Mouse (Mus musculus) neural tube, embryonic 13.5 days (tissue): ENCODE measurements around the gene Parp16. TPM values are rescaled to one million over a fixed set of nuclear protein-coding genes. Genes with fewer than 3 reads are reported as not detected.

Experiments
- ATAC-seq: fragments of 200-750 bp; cut with Nextera tagmentation; 2 replicates; pipeline ENCODE4 v1.8.0; 2017; ENCODE audit warnings: low read depth, mild to moderate bottlenecking, moderate TSS enrichment, moderate library complexity
- H3K27ac ChIP-seq: fragments of 300-500 bp; sonication (generic); replicated peaks from 2 replicates; pipeline ENCODE4 v1.5.1; 2015; ENCODE audit warnings: moderate library complexity, mild to moderate bottlenecking, inconsistent platforms
- H3K27me3 ChIP-seq: fragments of 300-500 bp; sonication (generic); 2 replicates; pipeline ENCODE4 v1.6.1; 2015; ENCODE audit warnings: mild to moderate bottlenecking, inconsistent platforms
- H3K36me3 ChIP-seq: fragments of 300-500 bp; sonication (generic); 2 replicates; pipeline ENCODE4 v1.6.1; 2015; ENCODE audit warnings: mild to moderate bottlenecking, inconsistent platforms
- H3K4me1 ChIP-seq: fragments of 300-500 bp; sonication (generic); replicated peaks from 2 replicates; pipeline ENCODE4 v1.6.1; 2015; ENCODE audit warnings: inconsistent platforms
- H3K4me2 ChIP-seq: fragments of 300-500 bp; sonication (generic); 2 replicates; pipeline ENCODE4 v1.6.1; 2015; ENCODE audit warnings: inconsistent platforms, mild to moderate bottlenecking, moderate library complexity
- H3K4me3 ChIP-seq: fragments of 300-500 bp; sonication (generic); 2 replicates; pipeline ENCODE4 v1.5.1; 2015; ENCODE audit warnings: mild to moderate bottlenecking, inconsistent platforms
- H3K9ac ChIP-seq: fragments of 300-500 bp; sonication (generic); 2 replicates; pipeline ENCODE4 v1.6.1; 2015; ENCODE audit warnings: moderate library complexity, mild to moderate bottlenecking, inconsistent platforms
- H3K9me3 ChIP-seq: fragments of 300-500 bp; sonication (generic); 2 replicates; pipeline ENCODE4 v1.6.1; 2016; ENCODE audit warnings: inconsistent platforms
- WGBS: fragments of 180-500 bp; shearing (Covaris S2); methylation state at CpG from one replicate; pipeline ENCODE4 v1.1.7; 2015; 5-methylcytosine and 5-hydroxymethylcytosine counted together
- polyA plus RNA-seq: library from polyadenylated mRNA; unstranded; fragments of >200 nt; fragmentation: Nextera tagmentation; extraction: Ambion mirVana; gene quantifications from 2 replicates; pipeline ENCODE4 v1.2.1, GENCODE M21; 2015

The Parp16 gene
- polyA plus RNA-seq, 1 experiment from 2014 or later, result 5.4 TPM

DNA sequence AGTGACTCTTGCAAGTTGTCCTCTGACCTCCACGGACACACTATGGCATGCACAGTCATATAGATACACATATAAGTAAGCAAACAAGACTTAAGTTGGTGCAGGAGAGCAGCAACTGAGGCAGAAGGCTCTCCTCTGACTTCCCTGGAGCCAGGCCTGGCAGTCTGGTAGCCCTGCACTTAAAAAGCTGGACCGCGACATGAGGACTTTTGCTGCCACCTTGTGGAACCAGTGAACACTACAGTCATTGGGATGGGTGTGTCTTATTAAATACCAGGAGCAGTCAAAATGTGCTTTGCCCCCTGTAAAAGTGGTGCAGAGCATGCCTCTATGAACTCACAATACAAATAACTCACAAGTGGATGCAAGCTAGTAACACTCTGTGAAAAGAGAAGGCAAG, 6.6 kb upstream of the Parp16 start:
- peak; percentile 55 for ATAC-seq
- Histone ChIP-seq H3K9ac (no peak overlapping the region), H3K9me3 (no peaks in the 10 kb centered on the region), H3K27me3 (no peaks in the 10 kb centered on the region), H3K4me3 (no peak overlapping the region), H3K27ac (no peak overlapping the region), H3K4me1 (peaks cover 20% of the 10 kb centered on the region), H3K4me2 (no peak overlapping the region), H3K36me3 (peaks cover 25% of the 10 kb centered on the region)
- WGBS, result 3% methylated on average over 3 of the region's 3 CpGs

DNA sequence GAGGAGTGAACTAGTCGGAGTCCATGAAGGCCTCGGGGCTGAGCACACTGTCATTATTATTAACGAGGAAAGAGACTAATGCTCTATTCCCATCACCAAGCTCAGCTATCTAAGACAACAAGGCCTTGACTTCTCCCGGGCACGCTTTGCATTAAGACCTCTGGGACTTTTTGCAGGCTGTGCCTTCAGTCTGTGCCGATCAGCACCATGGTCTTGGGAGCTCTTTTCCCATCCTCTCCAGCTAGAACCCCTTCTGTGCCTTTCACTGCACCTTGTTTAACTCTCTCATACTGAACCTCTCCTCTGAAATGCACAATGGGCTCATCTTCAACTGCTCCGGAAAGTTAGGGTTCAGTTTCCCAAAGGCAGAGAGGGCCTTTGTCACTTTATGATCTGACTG, 4.8 kb upstream of the Parp16 start:
- no peaks in the 10 kb centered on the region for H3K9me3 ChIP-seq
- no peak overlapping the region for H3K4me3 ChIP-seq
- H3K4me2 ChIP-seq, result no peak overlapping the region
- H3K9ac ChIP-seq, result no peak overlapping the region
- 0 out of 2 replicates have a peak overlapping the region, but pooled peaks have one; percentile 28 for H3K27ac ChIP-seq
- 28% methylated on average over 7 of the region's 7 CpGs for WGBS
- peaks cover 9% of the 10 kb centered on the region for H3K36me3 ChIP-seq
- peaks cover 27% of the 10 kb centered on the region for H3K4me1 ChIP-seq
- H3K27me3 ChIP-seq, result no peaks in the 10 kb centered on the region
- no peak for ATAC-seq

GRCm38 (mm10) chr9:65191389-65191754, 3.8 kb upstream of the Parp16 start:
- 0 out of 2 replicates have a peak overlapping the region, but pooled peaks have one; percentile 30 for H3K27ac ChIP-seq
- no peak for ATAC-seq
- H3K27me3 ChIP-seq, result no peaks in the 10 kb centered on the region
- no peak overlapping the region for H3K9ac ChIP-seq
- 18% methylated on average over 2 of the region's 2 CpGs for WGBS
- H3K4me1 ChIP-seq, result peaks cover 38% of the 10 kb centered on the region
- H3K4me2 ChIP-seq, result no peak overlapping the region
- no peaks in the 10 kb centered on the region for H3K36me3 ChIP-seq
- no peaks in the 10 kb centered on the region for H3K9me3 ChIP-seq
- H3K4me3 ChIP-seq, result no peak overlapping the region

GRCm38 (mm10) chr9:65191755-65192469, 3.2 kb upstream of the Parp16 start:
- 0 out of 2 replicates have a peak overlapping the region, but pooled peaks have one; percentile 30 for H3K27ac ChIP-seq
- 11% methylated on average over 8 of the region's 8 CpGs for WGBS

GRCm38 (mm10) chr9:65193214-65193613, 1.9 kb upstream of the Parp16 start:
- H3K4me2 ChIP-seq, result no peak overlapping the region
- no peak overlapping the region for H3K27ac ChIP-seq
- H3K9me3 ChIP-seq, result no peaks in the 10 kb centered on the region
- H3K4me1 ChIP-seq, result peaks cover 44% of the 10 kb centered on the region
- H3K9ac ChIP-seq, result no peak overlapping the region
- no peaks in the 10 kb centered on the region for H3K27me3 ChIP-seq
- H3K36me3 ChIP-seq, result no peaks in the 10 kb centered on the region
- WGBS, result 74% methylated on average over 12 of the region's 12 CpGs
- H3K4me3 ChIP-seq, result no peak overlapping the region
- ATAC-seq, result no peak

More at GRCm38 (mm10) chr9:65191755-65192469, 3.2 kb upstream of the Parp16 start:
- no peaks in the 10 kb centered on the region for H3K9me3 ChIP-seq
- H3K9ac ChIP-seq, result no peak overlapping the region
- no peak for ATAC-seq
- no peaks in the 10 kb centered on the region for H3K36me3 ChIP-seq
- H3K4me2 ChIP-seq, result no peak overlapping the region
- no peaks in the 10 kb centered on the region for H3K27me3 ChIP-seq
- peaks cover 40% of the 10 kb centered on the region for H3K4me1 ChIP-seq
- H3K4me3 ChIP-seq, result no peak overlapping the region

DNA sequence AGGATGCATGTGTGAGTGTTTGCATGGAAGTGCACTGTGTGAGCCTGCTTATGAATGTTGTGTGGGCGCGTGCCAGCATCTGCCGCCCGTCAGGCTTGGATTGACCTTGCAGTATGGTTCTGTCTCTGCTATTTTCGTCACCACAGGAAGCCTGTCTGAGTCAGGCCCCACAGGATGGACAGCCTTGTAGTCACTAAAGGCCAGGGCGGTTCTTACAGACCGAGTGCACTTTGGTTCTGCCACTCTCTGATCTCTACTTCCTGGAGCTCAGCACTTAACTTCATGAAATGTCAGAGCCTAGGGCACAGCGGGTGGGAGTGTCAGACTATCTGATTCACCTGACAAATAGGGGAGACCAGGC, 448 bp downstream of the Parp16 start:
- H3K4me3 ChIP-seq, result no peak overlapping the region
- no peaks in the 10 kb centered on the region for H3K27me3 ChIP-seq
- H3K4me2 ChIP-seq, result peak overlapping the region; percentile 41; the same call in 1 of the 2 replicates
- 49% methylated on average over 8 of the region's 8 CpGs for WGBS
- H3K27ac ChIP-seq, result peak overlapping the region; percentile 85
- H3K9ac ChIP-seq, result peak overlapping the region; percentile 46; the same call in 1 of the 2 replicates
- peaks cover 44% of the 10 kb centered on the region for H3K4me1 ChIP-seq
- H3K9me3 ChIP-seq, result no peaks in the 10 kb centered on the region
- no peaks in the 10 kb centered on the region for H3K36me3 ChIP-seq
- peak; percentile 4; the same call in 1 of the 2 replicates for ATAC-seq

DNA sequence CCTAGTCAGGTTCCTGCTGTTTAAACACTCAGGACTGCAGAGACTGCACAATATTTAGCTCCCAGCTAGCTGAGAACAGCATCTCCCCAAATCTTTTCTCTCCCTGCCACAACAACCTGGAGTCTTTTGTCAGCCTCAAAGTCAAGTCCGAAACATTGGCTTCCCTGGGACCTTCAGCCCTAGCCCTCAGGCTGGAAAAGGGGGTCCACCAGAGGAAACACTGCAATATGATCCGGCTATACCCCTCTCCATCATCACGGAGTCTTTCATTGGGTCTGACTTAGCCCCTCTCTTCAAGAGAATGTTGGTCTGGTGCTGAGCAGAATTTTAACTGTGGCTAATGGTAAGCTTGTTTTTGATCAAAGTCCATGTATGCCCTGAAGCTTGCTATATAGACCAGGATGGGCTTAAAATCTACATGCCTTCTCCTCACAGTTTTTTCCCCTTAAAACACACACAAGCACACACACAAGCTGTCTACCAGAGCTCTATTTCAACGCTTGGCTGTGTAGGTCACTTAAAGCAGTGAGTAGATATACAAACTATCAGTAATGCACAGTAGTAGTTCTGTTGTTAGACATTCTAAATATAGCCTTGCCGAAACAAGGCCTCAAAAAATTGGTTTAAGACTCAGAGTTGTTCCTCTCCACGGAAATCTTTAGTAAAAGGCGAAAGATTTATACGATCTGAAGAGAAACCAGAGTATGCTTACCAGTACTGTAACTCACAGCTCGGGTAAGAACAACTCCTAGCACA, 1.0 kb downstream of the Parp16 start:
- H3K9ac ChIP-seq, result peak overlapping the region; percentile 46
- 2% methylated on average over 9 of the region's 9 CpGs for WGBS

GRCm38 (mm10) chr9:65196738-65197569, 1.8 kb downstream of the Parp16 start:
- H3K27ac ChIP-seq, result peak overlapping the region; percentile 85
- H3K4me2 ChIP-seq, result peak overlapping the region; percentile 41
- peaks cover 31% of the 10 kb centered on the region for H3K4me1 ChIP-seq
- H3K9me3 ChIP-seq, result no peaks in the 10 kb centered on the region
- no peaks in the 10 kb centered on the region for H3K36me3 ChIP-seq
- no peaks in the 10 kb centered on the region for H3K27me3 ChIP-seq
- peak overlapping the region; percentile 20; the same call in 1 of the 2 replicates for H3K4me3 ChIP-seq
- H3K9ac ChIP-seq, result peak overlapping the region; percentile 38; the same call in 1 of the 2 replicates
- ATAC-seq, result peak; percentile 58
- WGBS, result 16% methylated on average over 26 of the region's 26 CpGs

More for the DNA sequence above, 1.0 kb downstream of the Parp16 start:
- ATAC-seq, result peak; percentile 76
- peaks cover 39% of the 10 kb centered on the region for H3K4me1 ChIP-seq
- peak overlapping the region; percentile 85 for H3K27ac ChIP-seq
- H3K9me3 ChIP-seq, result no peaks in the 10 kb centered on the region
- H3K4me2 ChIP-seq, result peak overlapping the region; percentile 41
- H3K36me3 ChIP-seq, result no peaks in the 10 kb centered on the region
- H3K27me3 ChIP-seq, result no peaks in the 10 kb centered on the region
- peak overlapping the region; percentile 20; the same call in 1 of the 2 replicates for H3K4me3 ChIP-seq

DNA sequence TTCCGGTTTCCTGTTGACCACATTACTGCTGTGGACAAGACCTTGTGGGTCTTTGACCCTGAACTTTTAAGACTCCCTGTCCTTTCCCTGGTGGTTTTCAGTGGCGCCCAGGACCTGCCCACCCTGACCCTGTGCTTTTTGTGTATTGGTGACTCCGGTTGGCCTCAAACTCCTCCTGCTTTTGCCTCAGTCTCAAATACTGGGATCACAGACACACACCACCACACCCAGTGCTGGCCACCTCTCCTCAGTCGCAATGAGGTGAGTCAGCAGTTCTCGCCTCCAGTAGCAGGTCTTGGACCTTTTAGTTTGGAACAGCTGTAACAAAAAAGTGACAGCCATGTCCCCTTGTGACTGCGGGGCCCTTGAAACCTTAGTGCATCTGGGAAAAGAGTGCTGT, 2.7 kb downstream of the Parp16 start:
- Histone ChIP-seq H3K4me1 (peaks cover 24% of the 10 kb centered on the region), H3K36me3 (no peaks in the 10 kb centered on the region), H3K27me3 (no peaks in the 10 kb centered on the region), H3K4me2 (no peak overlapping the region), H3K9me3 (no peaks in the 10 kb centered on the region), H3K4me3 (no peak overlapping the region), H3K9ac (no peak overlapping the region), H3K27ac (no peak overlapping the region)
- WGBS, result 87% methylated on average over 6 of the region's 6 CpGs
- no peak for ATAC-seq

DNA sequence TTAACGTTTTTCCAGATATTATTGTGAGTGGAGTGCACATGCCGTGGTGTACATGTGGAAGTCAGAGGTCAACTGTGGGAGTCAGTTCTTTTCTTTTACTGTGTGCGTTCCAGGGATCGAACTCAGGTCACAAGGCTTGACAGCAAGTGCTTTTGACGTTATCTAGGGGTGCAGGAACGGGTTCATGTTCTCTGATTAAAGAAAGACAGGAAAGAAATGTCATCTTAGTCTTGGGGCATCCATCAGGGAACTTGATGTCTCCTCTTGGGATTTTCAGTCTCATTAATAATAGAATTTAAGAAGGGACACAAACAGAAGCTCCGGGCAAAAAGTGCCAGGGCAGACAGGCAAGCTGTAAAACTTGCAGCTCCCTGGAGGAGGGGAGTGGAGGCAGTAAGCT, 4.6 kb downstream of the Parp16 start:
- ATAC-seq, result no peak
- Histone ChIP-seq H3K4me2 (no peak overlapping the region), H3K9ac (no peak overlapping the region), H3K4me3 (no peak overlapping the region), H3K27ac (0 out of 2 replicates have a peak overlapping the region, but pooled peaks have one; percentile 11), H3K4me1 (peaks cover 23% of the 10 kb centered on the region), H3K36me3 (no peaks in the 10 kb centered on the region), H3K27me3 (no peaks in the 10 kb centered on the region), H3K9me3 (no peaks in the 10 kb centered on the region)
- 60% methylated on average over 7 of the region's 7 CpGs for WGBS

DNA sequence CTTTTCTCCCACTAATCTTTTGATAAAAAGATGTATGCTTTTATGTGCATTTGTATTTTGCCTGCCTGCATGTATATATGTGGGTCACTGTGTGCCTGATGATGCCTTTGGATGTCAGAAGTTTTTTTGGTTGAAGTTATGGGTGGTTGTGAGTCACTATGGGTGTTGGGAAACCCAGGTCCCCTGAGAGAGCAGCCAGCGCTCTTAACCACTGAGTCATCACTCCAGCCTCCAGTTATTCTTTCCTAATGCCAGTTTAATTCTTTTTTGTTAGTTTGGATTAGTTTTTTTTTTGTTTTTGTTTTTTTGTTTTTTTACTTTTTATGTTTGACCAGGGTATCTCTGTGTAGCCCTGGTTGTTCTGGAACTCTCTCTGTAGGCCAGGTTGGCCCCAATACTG, 5.5 kb downstream of the Parp16 start:
- Histone ChIP-seq H3K9ac (no peak overlapping the region), H3K27ac (peak overlapping the region; percentile 11; the same call in 1 of the 2 replicates)

More for the DNA sequence above, 5.5 kb downstream of the Parp16 start:
- Histone ChIP-seq H3K9me3 (no peaks in the 10 kb centered on the region), H3K4me3 (no peak overlapping the region), H3K4me2 (no peak overlapping the region), H3K27me3 (no peaks in the 10 kb centered on the region), H3K4me1 (peaks cover 14% of the 10 kb centered on the region), H3K36me3 (no peaks in the 10 kb centered on the region)
- ATAC-seq, result no peak
- 77% methylated on average over 1 of the region's 1 CpGs for WGBS
